Mouse (Mus musculus): ENCODE measurements around the gene Smug1. TPM values are rescaled to one million over a fixed set of nuclear protein-coding genes. Genes with fewer than 3 reads are reported as not detected.

Gene Smug1
- polyA plus RNA-seq, 1 experiment, result 7.4 TPM

GRCm38 (mm10) chr15:103165924-103166323, 968 bp downstream of the Smug1 start:
- no peak for TF ChIP-seq POLR2A (IDR thresholded peaks at IDR 0.05; ENCODE audit: borderline replicate concordance, low read depth, low read length)
- TF ChIP-seq CTCF (IDR thresholded peaks at IDR 0.05; ENCODE audit: low read depth, low read length), result no peak
- no peak overlapping the region for H3K27ac ChIP-seq (ENCODE audit: insufficient read depth, low read depth, low read length)
- no peak overlapping the region for H3K4me3 ChIP-seq (ENCODE audit: insufficient read depth, low read length)
- peaks cover 16% of the 10 kb centered on the region for H3K4me1 ChIP-seq (ENCODE audit: control insufficient read depth, insufficient read depth, low read length)

- H3K4me3 ChIP-seq (ENCODE audit: insufficient read depth, low read length), result no peak overlapping the region
- no peak overlapping the region for H3K27ac ChIP-seq (ENCODE audit: insufficient read depth, low read depth, low read length)
- peaks cover 16% of the 10 kb centered on the region for H3K4me1 ChIP-seq (ENCODE audit: control insufficient read depth, insufficient read depth, low read length)
- TF ChIP-seq CTCF (IDR thresholded peaks at IDR 0.05; ENCODE audit: low read depth, low read length) (peak; percentile 55; the same call in 1 of the 2 replicates), POLR2A (IDR thresholded peaks at IDR 0.05; ENCODE audit: borderline replicate concordance, low read depth, low read length) (no peak)
Observed at GRCm38 (mm10) chr15:103165379-103165778, 1.5 kb downstream of the Smug1 start.

GRCm38 (mm10) chr15:103163182-103163919, 3.5 kb downstream of the Smug1 start:
- Histone ChIP-seq H3K4me1 (ENCODE audit: control insufficient read depth, insufficient read depth, low read length) (peaks cover 16% of the 10 kb centered on the region), H3K4me3 (ENCODE audit: insufficient read depth, low read length) (peak overlapping the region; percentile 80), H3K27ac (ENCODE audit: insufficient read depth, low read depth, low read length) (no peak overlapping the region)
- no peak for TF ChIP-seq POLR2A (IDR thresholded peaks at IDR 0.05; ENCODE audit: borderline replicate concordance, low read depth, low read length)
- no peak for TF ChIP-seq CTCF (IDR thresholded peaks at IDR 0.05; ENCODE audit: low read depth, low read length)

GRCm38 (mm10) chr15:103157585-103157984, 9.3 kb downstream of the Smug1 start:
- H3K27ac ChIP-seq (ENCODE audit: insufficient read depth, low read depth, low read length), result no peak overlapping the region
- TF ChIP-seq CTCF (IDR thresholded peaks at IDR 0.05; ENCODE audit: low read depth, low read length), result no peak
- TF ChIP-seq POLR2A (IDR thresholded peaks at IDR 0.05; ENCODE audit: borderline replicate concordance, low read depth, low read length), result no peak
- H3K4me1 ChIP-seq (ENCODE audit: control insufficient read depth, insufficient read depth, low read length), result peaks cover 17% of the 10 kb centered on the region
- no peak overlapping the region for H3K4me3 ChIP-seq (ENCODE audit: insufficient read depth, low read length)

- Histone ChIP-seq H3K27ac (ENCODE audit: insufficient read depth, low read depth, low read length) (no peak overlapping the region), H3K4me1 (ENCODE audit: control insufficient read depth, insufficient read depth, low read length) (peaks cover 15% of the 10 kb centered on the region), H3K4me3 (ENCODE audit: insufficient read depth, low read length) (no peak overlapping the region)
- TF ChIP-seq POLR2A (IDR thresholded peaks at IDR 0.05; ENCODE audit: borderline replicate concordance, low read depth, low read length), result no peak
- no peak for TF ChIP-seq CTCF (IDR thresholded peaks at IDR 0.05; ENCODE audit: low read depth, low read length)
Observed at GRCm38 (mm10) chr15:103156890-103157289, 10.0 kb downstream of the Smug1 start.

- Histone ChIP-seq H3K4me1 (ENCODE audit: control insufficient read depth, insufficient read depth, low read length) (peaks cover 12% of the 10 kb centered on the region), H3K4me3 (ENCODE audit: insufficient read depth, low read length) (no peak overlapping the region), H3K27ac (ENCODE audit: insufficient read depth, low read depth, low read length) (no peak overlapping the region)
- no peak for TF ChIP-seq POLR2A (IDR thresholded peaks at IDR 0.05; ENCODE audit: borderline replicate concordance, low read depth, low read length)
- no peak for TF ChIP-seq CTCF (IDR thresholded peaks at IDR 0.05; ENCODE audit: low read depth, low read length)
Observed at GRCm38 (mm10) chr15:103155366-103156321, 11.2 kb downstream of the Smug1 start.

- Histone ChIP-seq H3K4me3 (ENCODE audit: insufficient read depth, low read length) (no peak overlapping the region), H3K4me1 (ENCODE audit: control insufficient read depth, insufficient read depth, low read length) (peaks cover 12% of the 10 kb centered on the region), H3K27ac (ENCODE audit: insufficient read depth, low read depth, low read length) (no peak overlapping the region)
- no peak for TF ChIP-seq POLR2A (IDR thresholded peaks at IDR 0.05; ENCODE audit: borderline replicate concordance, low read depth, low read length)
- no peak for TF ChIP-seq CTCF (IDR thresholded peaks at IDR 0.05; ENCODE audit: low read depth, low read length)
Observed at GRCm38 (mm10) chr15:103152890-103153610, 13.8 kb downstream of the Smug1 start.

GRCm38 (mm10) chr15:103152371-103152770, 14.5 kb downstream of the Smug1 start:
- no peak overlapping the region for H3K4me3 ChIP-seq (ENCODE audit: insufficient read depth, low read length)
- H3K4me1 ChIP-seq (ENCODE audit: control insufficient read depth, insufficient read depth, low read length), result peaks cover 13% of the 10 kb centered on the region

GRCm38 (mm10) chr15:103147779-103148178, 19.1 kb downstream of the Smug1 start:
- Histone ChIP-seq H3K4me3 (ENCODE audit: insufficient read depth, low read length) (no peak overlapping the region), H3K27ac (ENCODE audit: insufficient read depth, low read depth, low read length) (no peak overlapping the region), H3K4me1 (ENCODE audit: control insufficient read depth, insufficient read depth, low read length) (peaks cover 27% of the 10 kb centered on the region)
- TF ChIP-seq CTCF (IDR thresholded peaks at IDR 0.05; ENCODE audit: low read depth, low read length), result no peak
- no peak for TF ChIP-seq POLR2A (IDR thresholded peaks at IDR 0.05; ENCODE audit: borderline replicate concordance, low read depth, low read length)

More at GRCm38 (mm10) chr15:103152371-103152770, 14.5 kb downstream of the Smug1 start:
- no peak for TF ChIP-seq CTCF (IDR thresholded peaks at IDR 0.05; ENCODE audit: low read depth, low read length)
- no peak for TF ChIP-seq POLR2A (IDR thresholded peaks at IDR 0.05; ENCODE audit: borderline replicate concordance, low read depth, low read length)
- H3K27ac ChIP-seq (ENCODE audit: insufficient read depth, low read depth, low read length), result no peak overlapping the region
